7 mouse cellular contexts compared by ENCODE assay signal in genomic region chr9:107569270-107569669, GRCm38 (mm10). TPM values are rescaled to one million over a fixed set of nuclear protein-coding genes. Genes with fewer than 3 reads are reported as not detected.
DNase-seq lines count a peak whose midpoint lies in the region; ATAC-seq and TF ChIP-seq lines count a peak whose summit lies in the region.

No protein-coding gene starts in this region.

- H3K27me3 ChIP-seq in embryonic facial prominence, embryonic 14.5 days (replicated peaks; ENCODE audit: control insufficient read depth, insufficient read depth, low read length): no peaks in the 10 kb centered on the region
- H3K27me3 ChIP-seq in limb, embryonic 10.5 days (ENCODE audit: low read depth, poor library complexity, severe bottlenecking): no peaks in the 10 kb centered on the region
- no peaks in the 10 kb centered on the region for H3K27me3 ChIP-seq in neural tube, embryonic 15.5 days (replicated peaks)

- no peak for TF ChIP-seq POLR2A in lung, adult 2 months (IDR thresholded peaks at IDR 0.05; ENCODE audit: borderline replicate concordance, extremely low read depth, low read depth, low read length)

- H3K9me3 ChIP-seq in embryonic facial prominence, embryonic 14.5 days (ENCODE audit: control insufficient read depth, low read length): no peaks in the 10 kb centered on the region
- H3K9me3 ChIP-seq in limb, embryonic 10.5 days (replicated peaks): no peaks in the 10 kb centered on the region
- no peaks in the 10 kb centered on the region for H3K9me3 ChIP-seq in neural tube, embryonic 15.5 days (replicated peaks)

- DNase-seq in lung, adult 2 months: no peak
- no peak for DNase-seq in lung, adult 18-20 months
- no peak for DNase-seq in embryonic facial prominence, embryonic 14.5 days (ENCODE audit: low spot score)
- DNase-seq in limb, embryonic 10.5 days (ENCODE audit: low spot score): no peak
- DNase-seq in retina, embryonic 14.5 days (ENCODE audit: low spot score): no peak
- DNase-seq in left cerebral cortex, adult 18-20 months (ENCODE audit: low spot score in 2 of 2): no peak

- H3K4me2 ChIP-seq in embryonic facial prominence, embryonic 14.5 days (ENCODE audit: low read depth, low read length): peak overlapping the region; percentile 63
- peak overlapping the region; percentile 69 for H3K4me2 ChIP-seq in neural tube, embryonic 15.5 days

- peak overlapping the region; percentile 66 for H3K9ac ChIP-seq in embryonic facial prominence, embryonic 14.5 days (ENCODE audit: low read depth, low read length)
- peak overlapping the region; percentile 86 for H3K9ac ChIP-seq in neural tube, embryonic 15.5 days (replicated peaks)

- H3K4me3 ChIP-seq in lung, adult 2 months (replicated peaks; ENCODE audit: extremely low read depth, low read depth, low read length): peak overlapping the region; percentile 91
- H3K4me3 ChIP-seq in embryonic facial prominence, embryonic 14.5 days (ENCODE audit: low read depth, low read length): peak overlapping the region; percentile 52
- H3K4me3 ChIP-seq in limb, embryonic 10.5 days: peak overlapping the region; percentile 83
- peak overlapping the region; percentile 85 for H3K4me3 ChIP-seq in neural tube, embryonic 15.5 days (replicated peaks)

- peak; percentile 5 for ATAC-seq in embryonic facial prominence, embryonic 14.5 days (ENCODE audit: low read depth)
- peak; percentile 26 for ATAC-seq in neural tube, embryonic 15.5 days (ENCODE audit: low FRiP score)

- under 1% methylated on average over 23 of the region's 23 CpGs for WGBS in lung, adult 2 months
- 0% methylated on average over 16 of the region's 23 CpGs for whole genome bisulfite sequencing in embryonic facial prominence, embryonic 14.5 days
- WGBS in limb, embryonic 10.5 days: under 1% methylated on average over 23 of the region's 23 CpGs
- WGBS in neural tube, embryonic 15.5 days: under 1% methylated on average over 23 of the region's 23 CpGs

- peak overlapping the region; percentile 88 for H3K27ac ChIP-seq in embryonic facial prominence, embryonic 14.5 days (replicated peaks; ENCODE audit: low read depth, low read length)
- peak overlapping the region; percentile 96 for H3K27ac ChIP-seq in limb, embryonic 10.5 days
- H3K27ac ChIP-seq in neural tube, embryonic 15.5 days (replicated peaks): peak overlapping the region; percentile 91

- no peak for TF ChIP-seq CTCF in lung, adult 2 months (IDR thresholded peaks at IDR 0.05; ENCODE audit: insufficient read depth, low read length)

- H3K4me1 ChIP-seq in lung, adult 2 months (ENCODE audit: control insufficient read depth, insufficient read depth, low read length): peaks cover 16% of the 10 kb centered on the region
- H3K4me1 ChIP-seq in embryonic facial prominence, embryonic 14.5 days (ENCODE audit: control insufficient read depth, insufficient read depth, low read length): peaks cover 24% of the 10 kb centered on the region
- H3K4me1 ChIP-seq in limb, embryonic 10.5 days: peaks cover 64% of the 10 kb centered on the region
- H3K4me1 ChIP-seq in neural tube, embryonic 15.5 days: peaks cover 54% of the 10 kb centered on the region

- H3K36me3 ChIP-seq in embryonic facial prominence, embryonic 14.5 days (ENCODE audit: control insufficient read depth, insufficient read depth, low read length): peaks cover 56% of the 10 kb centered on the region
- peaks cover 63% of the 10 kb centered on the region for H3K36me3 ChIP-seq in limb, embryonic 10.5 days
- H3K36me3 ChIP-seq in neural tube, embryonic 15.5 days: peaks cover 42% of the 10 kb centered on the region

RNA-seq across cellular contexts. Expression of gene Hyal2, which starts 1.5 kb away (rescaled TPM):
- polyA plus RNA-seq in lung, adult 2 months (2012; rRNA removed): 235 and 342 TPM in 2 replicates
- 106 and 112 TPM in 2 replicates for polyA plus RNA-seq in embryonic facial prominence, embryonic 14.5 days (2014; fragmentation: Nextera tagmentation; extraction: Ambion mirVana)
- 160 and 168 TPM in 2 replicates for polyA plus RNA-seq in limb, embryonic 10.5 days (2016; fragmentation: Nextera tagmentation; extraction: Ambion mirVana)
- 56.0 and 57.3 TPM in 2 replicates for polyA plus RNA-seq in neural tube, embryonic 15.5 days (2015; fragmentation: Nextera tagmentation; extraction: Ambion mirVana)
- total RNA-seq in left cerebral cortex, adult 18-20 months (2021): 10 to 100 TPM; 13.0 to 15.5 TPM

RNA-seq across cellular contexts. Expression of gene Tusc2, which starts 6.2 kb away (rescaled TPM):
- polyA plus RNA-seq in lung, adult 2 months (2012; rRNA removed): 46.0 and 46.7 TPM in 2 replicates
- polyA plus RNA-seq in embryonic facial prominence, embryonic 14.5 days (2014; fragmentation: Nextera tagmentation; extraction: Ambion mirVana): 43.1 and 45.2 TPM in 2 replicates
- polyA plus RNA-seq in limb, embryonic 10.5 days (2016; fragmentation: Nextera tagmentation; extraction: Ambion mirVana): 60.4 and 62.5 TPM in 2 replicates
- polyA plus RNA-seq in neural tube, embryonic 15.5 days (2015; fragmentation: Nextera tagmentation; extraction: Ambion mirVana): 112 and 125 TPM in 2 replicates
- total RNA-seq in left cerebral cortex, adult 18-20 months (2021): 100 to 1,000 TPM; 104 to 108 TPM

RNA-seq across cellular contexts. Expression of gene Hyal1, which starts 7.5 kb away (rescaled TPM):
- 19.6 and 26.5 TPM in 2 replicates for polyA plus RNA-seq in lung, adult 2 months (2012; rRNA removed)
- polyA plus RNA-seq in embryonic facial prominence, embryonic 14.5 days (2014; fragmentation: Nextera tagmentation; extraction: Ambion mirVana): 5.6 and 6.8 TPM in 2 replicates
- 7.9 and 10.2 TPM in 2 replicates for polyA plus RNA-seq in limb, embryonic 10.5 days (2016; fragmentation: Nextera tagmentation; extraction: Ambion mirVana)
- polyA plus RNA-seq in neural tube, embryonic 15.5 days (2015; fragmentation: Nextera tagmentation; extraction: Ambion mirVana): 8.5 and 11.0 TPM in 2 replicates
- 1 to 10 TPM; 6.3 to 7.2 TPM for total RNA-seq in left cerebral cortex, adult 18-20 months (2021)

RNA-seq across cellular contexts. Expression of gene Naa80, which starts 9.4 kb away (rescaled TPM):
- polyA plus RNA-seq in lung, adult 2 months (2012; rRNA removed): 87.8 and 91.9 TPM in 2 replicates
- polyA plus RNA-seq in embryonic facial prominence, embryonic 14.5 days (2014; fragmentation: Nextera tagmentation; extraction: Ambion mirVana): 15.9 and 18.0 TPM in 2 replicates
- polyA plus RNA-seq in limb, embryonic 10.5 days (2016; fragmentation: Nextera tagmentation; extraction: Ambion mirVana): 20.1 and 22.5 TPM in 2 replicates
- 16.9 and 19.7 TPM in 2 replicates for polyA plus RNA-seq in neural tube, embryonic 15.5 days (2015; fragmentation: Nextera tagmentation; extraction: Ambion mirVana)
- total RNA-seq in left cerebral cortex, adult 18-20 months (2021): 10 to 100 TPM; 10.1 to 13.4 TPM

RNA-seq across cellular contexts. Expression of gene Hyal3, which starts 11.3 kb away (rescaled TPM):
- polyA plus RNA-seq in lung, adult 2 months (2012; rRNA removed): 1.7 and 1.8 TPM in 2 replicates
- 1.2 and 1.4 TPM in 2 replicates for polyA plus RNA-seq in embryonic facial prominence, embryonic 14.5 days (2014; fragmentation: Nextera tagmentation; extraction: Ambion mirVana)
- 0.56 and 0.82 TPM in 2 replicates for polyA plus RNA-seq in limb, embryonic 10.5 days (2016; fragmentation: Nextera tagmentation; extraction: Ambion mirVana)
- 2.0 and 2.2 TPM in 2 replicates for polyA plus RNA-seq in neural tube, embryonic 15.5 days (2015; fragmentation: Nextera tagmentation; extraction: Ambion mirVana)
- total RNA-seq in left cerebral cortex, adult 18-20 months (2021): 1 to 10 TPM; 1.6 TPM
